Mouse (Mus musculus): Measurements from ENCODE around the gene Spaca4.

DNA sequence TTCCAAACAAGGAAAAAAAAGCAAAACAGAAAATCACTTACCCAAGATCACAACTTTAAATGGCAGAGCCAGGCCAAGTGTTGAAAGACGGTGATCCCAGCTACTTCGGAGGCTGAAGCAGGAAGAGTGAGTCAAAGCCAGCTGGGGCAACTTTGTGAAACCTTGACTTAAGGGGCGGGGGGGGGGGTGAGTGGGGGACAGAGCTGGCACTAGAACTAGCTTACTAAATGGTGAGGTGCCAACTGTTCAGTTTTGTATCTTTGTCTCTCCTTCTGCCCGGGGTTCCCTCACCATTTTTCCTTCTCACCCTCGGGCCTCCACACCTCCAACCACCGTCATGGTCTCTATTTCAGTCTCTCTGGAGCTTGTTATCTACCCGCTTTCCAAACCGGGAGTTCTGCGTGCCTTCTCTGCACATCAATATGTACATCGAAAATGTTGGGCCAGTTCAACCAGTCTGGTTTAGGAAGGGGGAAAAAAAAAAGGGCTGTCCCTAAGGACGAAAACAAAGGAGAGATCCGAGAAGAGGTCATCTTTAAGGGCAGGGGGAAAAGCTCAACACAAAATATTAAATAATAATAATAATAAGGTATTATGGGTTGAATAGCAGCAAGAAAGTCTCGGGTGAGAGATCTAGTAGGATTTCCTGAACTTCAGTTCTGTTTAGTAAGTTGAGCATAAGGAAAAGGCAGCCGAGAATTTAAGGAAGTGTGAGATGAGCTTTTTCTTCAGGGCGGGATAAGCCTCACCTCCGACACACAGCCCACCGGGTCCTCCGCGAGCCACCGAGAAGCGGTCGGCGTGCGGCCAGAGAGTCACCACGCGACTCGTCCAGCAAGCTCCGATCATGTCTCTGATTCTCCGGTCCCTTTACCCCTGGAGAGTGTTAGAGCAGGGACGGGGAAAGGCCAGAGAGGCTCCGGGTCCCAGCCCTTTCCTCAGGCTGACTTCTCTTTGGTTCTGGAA lies 8.4 kb downstream of the Spaca4 start:
- TF ChIP-seq EP300 (IDR thresholded peaks at IDR 0.05; ENCODE audit: low read depth) (no peak), CTCF (IDR thresholded peaks at IDR 0.05; ENCODE audit: low read depth) (no peak)
